Mouse (Mus musculus) thymus, postnatal 14 days (tissue): ENCODE results near the gene Cct8l1.

Experiments
- DNase-seq: peaks from one replicate; pipeline ENCODE4 v3.0.0; 2021

The Cct8l1 gene

DNA sequence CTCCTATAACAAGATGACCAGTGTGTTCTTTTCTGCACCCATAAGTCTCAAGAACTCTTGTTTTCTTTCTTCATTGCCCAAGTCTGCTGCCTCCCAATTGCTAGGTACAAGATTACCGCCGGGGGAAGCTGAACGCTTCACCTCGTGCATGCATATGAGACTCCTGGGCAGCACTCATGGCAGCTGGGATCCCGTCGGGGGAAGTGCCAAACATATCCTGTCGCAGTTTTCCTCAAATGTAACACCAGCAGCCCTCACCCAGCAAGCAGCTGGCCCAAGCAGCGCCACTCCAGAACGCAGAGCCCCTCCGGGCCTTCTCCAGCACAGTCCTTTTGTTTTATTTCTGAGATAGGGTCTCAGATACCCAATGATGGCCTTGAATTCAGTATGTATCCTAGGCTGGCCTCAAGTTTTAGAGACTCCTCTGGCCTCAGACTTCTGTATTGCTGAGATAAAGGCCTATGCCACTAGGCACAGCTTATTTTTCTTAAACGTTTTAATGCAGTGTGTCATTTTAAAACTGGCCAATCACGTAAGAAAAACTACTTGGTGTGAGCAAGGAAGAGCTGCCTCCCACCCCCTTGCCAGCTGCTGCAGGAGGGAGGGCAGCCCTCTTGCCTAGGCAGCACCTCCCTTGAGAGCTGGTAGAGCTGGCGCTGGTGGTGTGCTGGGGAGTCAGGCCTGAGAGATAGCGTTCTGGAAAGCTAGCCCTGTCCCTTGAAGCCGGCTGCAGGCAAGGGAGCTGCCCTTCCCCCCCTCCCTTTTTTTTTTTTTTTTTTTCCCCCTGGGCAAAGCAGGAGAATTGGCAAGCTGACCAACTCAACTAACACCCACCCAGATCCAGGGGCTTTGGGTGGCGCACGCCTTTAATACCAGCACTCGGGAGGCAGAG lies 16.6 kb downstream of the Cct8l1 start:
- peak; percentile 42 for DNase-seq

DNA sequence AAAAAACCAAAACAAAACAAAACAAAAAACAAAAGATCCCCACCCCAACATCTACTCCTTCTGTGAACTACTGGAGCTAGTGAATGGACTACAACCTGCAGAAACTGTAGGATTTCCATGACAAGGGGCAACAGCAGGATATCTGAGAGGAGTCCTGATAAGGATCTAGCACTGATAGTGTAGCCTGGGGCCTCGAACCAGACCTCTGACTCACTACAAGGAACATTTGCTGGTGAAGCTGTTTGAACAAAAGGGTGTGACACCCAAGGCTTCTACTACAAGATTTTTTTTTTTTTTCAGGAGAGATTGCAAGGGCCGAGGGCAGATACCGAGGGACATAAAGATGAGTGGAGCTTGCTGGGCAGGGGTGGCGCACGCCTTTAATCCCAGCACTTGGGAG lies 17.4 kb downstream of the Cct8l1 start:
- DNase-seq = no peak

DNA sequence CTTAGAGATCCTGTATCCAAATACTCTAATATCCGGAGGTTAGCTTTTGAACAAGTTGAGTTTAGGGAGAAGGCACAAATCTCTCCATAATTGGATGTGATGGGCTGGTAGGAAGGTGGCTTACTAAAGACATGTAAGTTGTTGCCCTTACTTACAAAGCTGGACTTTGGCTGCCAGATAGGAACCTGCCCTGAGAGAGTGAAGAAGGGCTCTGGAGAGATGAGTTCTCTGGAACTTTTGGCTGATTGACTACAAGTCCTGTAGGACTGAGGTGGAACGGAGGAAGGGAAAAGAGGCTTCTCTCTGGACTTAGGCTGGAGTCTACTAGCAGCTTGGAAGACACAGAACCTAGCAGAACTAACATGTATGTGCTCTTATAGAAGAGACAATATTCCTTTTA lies 19.7 kb downstream of the Cct8l1 start:
- DNase-seq = no peak

DNA sequence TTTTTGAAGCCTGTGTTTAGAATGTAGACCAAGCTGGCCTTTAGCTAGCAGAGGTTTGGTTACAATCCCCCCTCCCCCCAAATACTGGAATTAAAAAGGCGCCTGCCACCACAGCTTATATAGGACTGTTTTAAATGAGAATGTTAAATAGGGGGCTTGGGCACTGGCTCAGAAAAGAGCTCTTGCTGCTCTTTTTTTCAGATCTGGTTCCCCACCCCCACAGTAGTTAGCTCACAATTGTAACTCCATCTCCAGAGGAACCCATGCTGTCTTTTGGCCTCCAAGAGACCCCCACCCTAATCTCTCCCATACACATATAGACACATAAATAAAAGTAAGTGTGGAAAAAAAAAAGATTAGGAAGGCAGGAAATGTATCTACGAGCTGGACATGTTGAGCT lies 20.6 kb downstream of the Cct8l1 start:
- DNase-seq = no peak

DNA sequence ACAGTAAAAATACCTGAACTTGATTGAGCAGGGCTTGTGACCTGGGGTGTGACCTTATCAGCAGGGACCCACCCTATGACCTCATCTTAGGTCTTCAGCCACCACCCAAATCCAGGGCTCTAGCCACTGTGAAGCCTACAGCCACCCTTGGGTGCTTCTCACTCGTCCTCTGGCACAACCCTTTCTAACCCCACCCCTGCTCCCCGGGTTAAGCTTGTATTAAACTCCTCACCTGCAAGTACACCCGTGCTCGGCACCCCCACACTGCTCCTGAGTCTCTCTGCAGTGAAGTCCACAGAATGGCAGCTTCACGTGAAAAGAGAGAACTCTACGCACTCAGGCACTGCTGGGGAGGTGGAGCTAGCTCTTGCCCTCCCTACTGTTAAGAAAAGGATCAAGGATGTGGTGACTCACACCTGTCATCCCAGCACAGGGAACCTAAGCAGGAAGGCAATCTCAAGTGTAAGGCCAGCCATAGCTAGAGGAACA lies 21.1 kb downstream of the Cct8l1 start:
- DNase-seq = no peak

DNA sequence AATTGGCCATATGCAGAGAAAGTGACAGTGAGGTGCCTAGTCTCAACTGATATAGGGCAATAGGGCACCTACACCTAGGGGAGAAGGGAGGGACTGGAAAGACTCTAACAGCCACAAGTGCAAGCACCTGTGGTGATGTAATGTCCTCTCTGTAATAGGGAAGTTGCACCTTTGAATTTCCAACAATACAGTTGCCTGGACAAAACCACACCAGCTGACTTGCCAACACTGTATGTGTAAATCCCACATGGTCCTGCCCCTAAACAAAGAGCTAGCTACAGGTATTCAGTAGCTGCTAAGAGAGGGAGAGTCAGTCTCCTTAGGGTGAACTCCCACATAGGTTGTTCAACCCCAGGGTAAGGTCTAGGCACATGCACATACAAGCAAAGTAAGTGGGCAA lies 24.5 kb downstream of the Cct8l1 start:
- DNase-seq = no peak

DNA sequence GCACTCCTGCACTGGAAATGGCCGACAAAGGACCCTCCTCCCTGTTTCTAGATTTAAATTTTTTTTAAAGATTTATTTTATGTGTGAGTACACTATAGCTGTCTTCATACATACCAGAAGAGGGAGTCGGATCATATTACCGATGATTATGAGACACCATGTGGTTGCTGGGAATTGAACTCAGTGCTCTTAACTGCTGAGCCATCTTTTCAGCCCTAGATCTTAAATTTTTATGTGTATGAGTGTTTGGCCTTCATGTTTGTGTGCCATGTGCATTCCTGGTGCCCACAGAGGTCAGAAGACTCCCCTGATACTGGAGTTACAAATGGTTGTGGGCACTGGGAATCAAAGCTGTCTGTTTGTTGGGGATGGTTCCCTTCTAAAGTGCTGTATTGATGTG lies 25.1 kb downstream of the Cct8l1 start:
- DNase-seq = no peak

DNA sequence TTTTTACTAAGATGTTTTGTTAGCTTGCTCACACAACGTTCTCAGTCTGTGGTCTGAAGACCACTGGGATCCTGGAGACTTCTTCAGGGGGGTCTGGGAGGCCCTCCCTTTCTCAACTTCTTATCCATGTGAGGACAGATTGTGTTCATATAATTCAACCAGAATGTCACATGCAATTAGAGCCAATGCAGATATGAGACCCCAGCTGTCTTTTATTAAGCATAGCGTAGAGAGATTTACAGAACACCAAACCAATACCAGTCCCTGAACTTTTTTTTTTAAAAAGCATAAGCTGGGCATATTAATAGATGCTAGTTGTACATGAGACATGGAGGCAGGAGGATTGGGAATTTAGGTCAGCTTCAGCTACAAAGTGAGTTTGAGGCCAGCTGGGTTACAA lies 25.8 kb downstream of the Cct8l1 start:
- DNase-seq = no peak

DNA sequence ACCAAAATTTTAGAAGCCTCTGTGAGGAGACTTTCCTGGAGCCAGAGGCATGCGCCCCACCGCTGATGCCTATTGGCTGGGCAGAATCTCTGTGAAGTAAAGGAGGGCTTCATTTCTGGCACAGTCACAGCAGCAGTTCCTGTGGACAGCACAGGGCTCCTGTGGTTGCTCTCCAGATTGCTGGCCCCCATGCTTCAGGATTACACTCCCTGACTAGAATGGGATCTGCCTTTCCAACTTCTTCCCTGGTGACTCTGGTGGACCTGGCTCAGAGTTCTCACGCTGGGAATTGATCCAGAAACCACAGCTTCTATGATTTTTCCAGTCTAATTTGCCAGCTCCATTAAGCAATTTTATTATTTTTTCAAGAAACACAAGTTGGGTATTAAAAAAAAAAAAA lies 28.2 kb downstream of the Cct8l1 start:
- DNase-seq = no peak

DNA sequence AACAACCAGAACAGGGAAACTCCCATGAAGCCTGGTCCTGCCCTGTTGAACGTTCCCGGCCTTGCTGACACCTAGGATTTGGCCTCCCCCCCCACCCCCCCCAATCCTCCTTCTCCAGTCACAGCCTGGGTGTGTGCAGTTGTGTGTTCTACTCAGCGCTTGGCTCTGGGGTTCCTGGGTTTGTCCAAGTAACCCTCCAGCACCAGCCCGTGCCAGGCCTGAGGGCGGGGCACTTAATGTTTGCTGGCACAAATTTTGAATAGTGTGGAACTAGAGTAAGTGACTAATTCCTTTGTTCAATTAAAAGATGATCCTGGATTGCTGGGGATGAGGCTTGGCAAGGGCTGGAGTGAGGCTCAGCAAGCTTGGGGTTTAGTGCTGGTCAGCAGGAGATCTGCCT lies 28.7 kb downstream of the Cct8l1 start:
- DNase-seq = no peak

DNA sequence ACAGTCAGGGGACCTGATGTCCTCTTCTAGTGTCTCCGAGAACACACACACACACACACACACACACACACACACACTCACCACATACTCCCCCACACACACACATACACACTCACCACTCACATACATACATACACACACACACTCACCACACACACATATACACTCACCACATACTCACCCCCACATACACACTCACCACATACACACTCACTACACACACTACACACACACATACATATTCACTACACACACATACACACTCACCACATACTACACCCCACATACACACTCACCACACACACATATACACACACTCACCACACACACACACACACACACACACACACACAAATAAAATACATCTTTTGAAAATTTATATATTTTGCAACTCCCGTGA lies 31.0 kb downstream of the Cct8l1 start:
- DNase-seq = no peak

DNA sequence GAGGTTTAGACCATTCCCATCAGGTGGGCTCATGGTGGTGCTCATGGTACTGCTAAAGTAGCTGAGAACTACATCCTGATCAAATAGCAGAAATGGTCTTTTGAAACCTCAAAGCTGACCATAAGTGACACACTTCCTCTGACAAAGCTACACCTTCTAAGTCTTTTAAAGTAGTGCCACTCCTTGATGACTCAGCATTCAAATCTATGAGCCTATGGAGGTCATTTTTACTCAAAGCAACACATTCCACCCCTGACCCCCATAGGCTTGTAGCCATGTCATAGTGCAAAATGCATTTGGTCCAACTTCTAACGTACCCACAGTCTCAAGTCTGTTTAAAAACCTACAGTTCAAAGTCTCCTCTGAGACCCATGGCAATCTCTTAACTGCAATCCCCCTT lies 35.0 kb downstream of the Cct8l1 start:
- no peak for DNase-seq

DNA sequence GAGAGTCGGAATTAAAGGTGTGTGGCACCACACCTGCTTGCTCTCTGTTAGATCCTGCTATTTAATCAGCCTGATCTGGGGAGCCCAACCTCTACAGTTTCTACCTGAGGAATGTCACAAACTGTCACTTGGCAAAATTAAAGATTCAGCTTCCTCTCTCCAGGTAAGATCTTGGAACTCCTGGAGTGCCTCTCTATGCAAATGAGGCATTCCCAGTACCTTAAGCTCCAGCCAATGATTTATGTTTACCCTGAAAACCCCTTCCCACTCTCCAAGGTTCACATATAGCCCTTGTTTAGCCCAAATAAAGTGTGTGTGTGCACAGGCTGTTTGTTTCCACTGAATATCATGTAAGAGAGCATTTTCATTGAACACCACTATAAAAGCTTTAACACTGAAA lies 38.3 kb downstream of the Cct8l1 start:
- DNase-seq = no peak

DNA sequence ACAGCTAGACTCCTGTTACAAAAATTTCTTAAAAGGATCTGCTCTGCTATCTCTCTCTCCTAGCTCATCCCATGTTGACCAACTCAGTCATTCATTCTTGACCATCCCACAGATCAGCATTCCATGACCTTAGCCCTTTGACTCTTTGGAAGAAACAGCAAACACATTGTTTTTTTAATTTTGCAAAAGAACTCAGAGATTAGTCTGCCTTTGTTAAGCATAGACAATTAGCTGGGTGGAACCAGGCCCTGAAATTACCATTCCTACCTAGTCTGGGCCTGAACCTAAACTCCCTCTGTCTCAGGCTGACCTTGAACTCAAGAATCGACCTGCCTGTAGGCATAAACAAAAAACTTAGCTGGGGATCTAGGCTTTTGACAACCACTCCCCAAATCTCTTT lies 38.8 kb downstream of the Cct8l1 start:
- no peak for DNase-seq

DNA sequence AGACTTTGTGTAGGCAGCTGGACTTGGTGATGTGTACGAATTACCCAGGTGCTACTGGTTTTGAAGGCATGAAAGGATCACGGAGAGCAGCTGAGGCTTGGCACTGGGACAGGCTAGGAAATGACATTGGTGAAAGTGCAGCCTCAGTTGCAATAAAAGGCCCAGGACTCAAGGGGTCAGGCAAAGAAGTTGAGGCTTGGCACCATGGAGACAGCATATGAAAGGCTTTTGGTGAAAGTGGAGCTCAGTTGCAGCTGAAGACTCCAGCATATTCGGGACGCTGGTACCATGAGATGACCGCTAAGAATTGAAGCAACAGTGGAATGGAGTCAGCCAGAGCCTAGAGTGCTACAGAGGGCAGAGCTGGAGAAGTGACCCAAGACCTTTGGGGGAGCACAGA lies 39.8 kb downstream of the Cct8l1 start:
- DNase-seq = no peak

DNA sequence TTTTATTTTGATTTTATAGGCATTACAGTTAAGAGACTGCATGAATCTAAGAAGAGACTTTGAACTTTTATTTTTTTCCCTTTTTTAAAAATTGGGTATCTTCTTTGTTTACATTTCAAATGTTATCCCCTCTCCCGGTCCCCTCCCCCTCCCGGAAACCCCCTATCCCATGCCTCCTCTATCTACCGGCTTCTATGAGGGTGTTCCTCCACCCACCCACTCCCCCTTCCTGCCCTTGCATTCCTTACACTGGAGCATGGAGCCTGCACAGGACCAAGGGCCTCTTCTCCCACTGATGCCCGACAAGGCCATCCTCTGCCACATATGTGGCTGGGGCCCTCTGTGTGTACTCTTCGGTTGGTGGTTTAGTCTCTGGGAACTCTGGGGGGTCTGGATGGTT lies 40.5 kb downstream of the Cct8l1 start:
- DNase-seq = no peak
